Mouse (Mus musculus) MN1 (cell line): ENCODE measurements at regions not wholly inside any gene's neighbourhood (a gene's known extent, or its start where the extent isn't known, plus 50 kb on each side); places are given as distances from the start of the nearest gene placed in this dataset.
A peak's percentile ranks its signal among the peaks of the same experiment; 100 is the strongest.

Experiments
- DNase-seq: peaks from one replicate; pipeline ENCODE4 v3.0.0-alpha.2; 2016; ENCODE audit warnings: low spot score

DNA sequence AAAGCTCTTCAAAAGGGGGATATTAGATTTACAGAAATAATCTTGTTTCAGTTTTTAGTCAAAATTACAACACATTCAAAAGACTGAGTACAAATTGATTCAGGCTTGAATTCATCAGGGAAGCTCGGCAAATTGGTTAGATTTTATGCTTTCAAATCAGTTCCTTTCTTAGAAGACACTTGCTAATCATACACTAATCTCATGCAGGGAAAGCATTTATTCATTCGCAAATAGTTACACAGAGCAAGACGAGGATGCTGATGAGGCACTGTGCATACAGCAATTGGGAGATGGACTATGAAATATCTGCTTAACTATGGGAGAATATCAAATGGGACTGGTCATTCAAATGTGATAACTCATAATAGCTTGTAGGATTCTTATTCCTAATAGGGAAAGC, 481.3 kb upstream of the Gm597 start:
- no peak for DNase-seq

- peak; percentile 96 for DNase-seq
Measured at GRCm38 (mm10) chr1:29216766-29217581, 436.9 kb upstream of the Gm597 start.
